Mouse (Mus musculus) lung, adult 2 months (tissue): Measurements from ENCODE around the gene Stxbp2. TPM values are rescaled to one million over a fixed set of nuclear protein-coding genes. Genes with fewer than 3 reads are reported as not detected.

ENCODE experiments used
- DNase-seq: peaks from one replicate; pipeline ENCODE4 v3.0.0; 2022
- H3K4me1 ChIP-seq: fragments of 200-500 bp; 2 replicates; pipeline ENCODE4 v1.6.1; 2011; ENCODE audit warnings: low read length; ENCODE audit not compliant: control insufficient read depth, insufficient read depth
- H3K4me3 ChIP-seq: fragments of 200-500 bp; replicated peaks from 2 replicates; pipeline ENCODE3; 2011; ENCODE audit warnings: low read depth, mild to moderate bottlenecking, control low read depth, low read length; ENCODE audit errors: extremely low read depth
- CTCF ChIP-seq: fragments of 200-500 bp; IDR thresholded peaks from 2 replicates; pipeline ENCODE4 v1.5.1; 2011; ENCODE audit warnings: mild to moderate bottlenecking, low read length, control low read depth; ENCODE audit not compliant: insufficient read depth
- POLR2A ChIP-seq: fragments of 200-500 bp; IDR thresholded peaks from 2 replicates; pipeline ENCODE4 v1.6.1; 2011; ENCODE audit warnings: low read depth, mild to moderate bottlenecking, control low read depth, low read length, borderline replicate concordance; ENCODE audit errors: extremely low read depth
- WGBS: fragments of 180-500 bp; shearing (Covaris S2); methylation state at CpG from one replicate; pipeline ENCODE4 v1.1.7; 2018; 5-methylcytosine and 5-hydroxymethylcytosine counted together
- polyA plus RNA-seq: library from polyadenylated mRNA; depleted of rRNA; stranded (reverse); fragments of >200 nt; gene quantifications from 2 replicates; pipeline ENCODE4 v1.2.3, GENCODE M21; 2012; rRNA removed

The Stxbp2 gene
- polyA plus RNA-seq, 1 experiment = 153 TPM

DNA sequence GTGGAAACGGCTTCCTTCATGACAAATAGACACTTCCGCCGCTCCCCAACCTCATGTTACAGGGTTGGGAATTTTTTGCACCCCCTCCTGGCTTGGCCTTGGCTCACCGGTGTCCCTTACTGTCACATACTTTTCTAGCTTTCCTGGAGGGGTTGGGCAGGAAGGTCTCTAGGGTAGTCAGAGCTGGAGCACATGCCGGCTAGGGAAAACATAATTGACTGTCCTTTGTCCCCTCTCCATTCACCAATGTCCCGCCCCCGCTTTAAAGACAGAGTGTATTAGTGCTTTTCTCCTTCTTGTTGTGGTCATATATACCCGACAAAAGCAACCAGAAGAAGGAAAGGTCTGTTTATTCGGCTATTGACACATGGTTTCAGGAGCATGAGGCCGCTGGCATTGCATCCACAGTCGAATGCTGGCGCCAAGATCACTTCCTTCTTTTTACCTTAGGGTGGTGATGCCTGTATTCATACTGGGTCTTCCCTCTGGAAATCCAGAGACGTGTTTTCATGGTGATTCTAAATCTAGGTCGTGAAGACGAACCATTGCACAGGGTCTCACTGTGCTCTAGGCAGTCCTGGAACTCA is 46.3 kb downstream of the Stxbp2 start:
- no peak for DNase-seq
- peak overlapping the region; percentile 92 for H3K4me3 ChIP-seq
- no peaks in the 10 kb centered on the region; the same call in 1 of the 2 replicates for H3K4me1 ChIP-seq
- no peak for TF ChIP-seq POLR2A
- no peak for TF ChIP-seq CTCF
- WGBS = under 1% methylated on average over 15 of the region's 15 CpGs

DNA sequence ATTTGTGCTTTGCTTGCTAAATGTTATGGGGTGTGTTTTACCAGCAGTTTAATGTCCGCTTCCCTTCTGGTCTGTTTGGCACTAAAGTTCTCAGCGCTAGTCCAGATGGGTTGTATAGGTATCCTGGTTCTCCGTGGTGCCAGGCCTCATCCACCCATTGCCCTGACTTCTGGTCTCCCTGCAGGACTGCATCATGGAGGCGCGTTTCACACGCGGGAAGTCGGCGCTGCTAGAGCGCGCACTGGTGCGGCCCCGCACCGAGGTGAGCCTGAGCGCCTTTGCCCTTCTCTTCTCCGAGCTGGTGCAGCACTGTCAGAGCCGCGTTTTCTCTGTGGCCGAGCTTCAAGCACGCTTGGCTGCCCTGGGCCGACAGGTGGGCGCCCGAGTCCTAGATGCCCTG is 48.1 kb downstream of the Stxbp2 start:
- Histone ChIP-seq H3K4me1 (no peaks in the 10 kb centered on the region), H3K4me3 (no peak overlapping the region)
- TF ChIP-seq CTCF (no peak), POLR2A (no peak)
- DNase-seq = no peak
- WGBS = 97% methylated on average over 23 of the region's 23 CpGs

DNA sequence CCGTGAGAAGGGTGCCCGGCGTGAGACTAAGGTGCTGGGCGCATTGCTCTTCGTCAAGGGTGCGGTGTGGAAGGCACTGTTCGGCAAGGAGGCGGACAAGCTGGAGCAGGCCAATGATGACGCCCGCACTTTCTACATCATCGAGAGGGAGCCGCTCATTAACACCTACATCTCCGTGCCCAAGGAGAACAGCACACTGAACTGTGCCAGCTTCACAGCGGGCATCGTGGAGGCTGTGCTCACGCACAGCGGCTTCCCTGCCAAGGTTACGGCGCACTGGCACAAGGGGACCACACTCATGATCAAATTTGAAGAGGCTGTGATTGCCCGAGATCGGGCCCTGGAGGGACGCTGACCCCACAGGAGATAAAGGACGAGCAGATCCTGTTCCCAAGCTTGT is 48.5 kb downstream of the Stxbp2 start:
- DNase-seq = no peak
- Histone ChIP-seq H3K4me3 (no peak overlapping the region), H3K4me1 (no peaks in the 10 kb centered on the region)
- WGBS = 95% methylated on average over 23 of the region's 23 CpGs
- no peak for TF ChIP-seq CTCF
- TF ChIP-seq POLR2A = no peak

GRCm38 (mm10) chr8:3679656-3680055 is 48.9 kb downstream of the Stxbp2 start:
- no peak for TF ChIP-seq POLR2A
- no peak for TF ChIP-seq CTCF
- H3K4me1 ChIP-seq = no peaks in the 10 kb centered on the region
- DNase-seq = no peak
- H3K4me3 ChIP-seq = no peak overlapping the region
- 68% methylated on average over 5 of the region's 5 CpGs for WGBS

DNA sequence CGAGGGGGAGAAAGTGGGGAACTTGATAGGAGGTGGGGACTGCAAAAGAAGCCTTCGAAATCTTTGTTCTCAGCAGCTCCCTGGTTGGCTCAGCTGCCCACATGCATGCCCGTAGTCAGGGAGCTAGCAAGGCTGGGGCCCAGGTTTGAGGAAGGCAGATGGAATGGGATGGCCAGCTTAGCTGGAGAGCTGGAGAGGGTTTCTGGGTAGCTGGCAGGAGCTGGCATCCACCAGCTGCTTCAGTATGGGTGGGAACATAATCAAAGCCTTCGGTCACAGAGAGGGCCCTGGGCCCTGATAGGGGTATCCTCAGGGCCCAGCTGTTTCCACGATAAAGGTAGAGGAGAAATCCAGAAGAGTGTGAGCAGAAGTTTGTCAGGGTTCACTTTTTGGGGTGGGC is 51.7 kb downstream of the Stxbp2 start:
- Histone ChIP-seq H3K4me3 (no peak overlapping the region), H3K4me1 (no peaks in the 10 kb centered on the region)
- 92% methylated on average over 5 of the region's 5 CpGs for WGBS
- TF ChIP-seq CTCF = no peak
- no peak for TF ChIP-seq POLR2A
- no peak for DNase-seq

DNA sequence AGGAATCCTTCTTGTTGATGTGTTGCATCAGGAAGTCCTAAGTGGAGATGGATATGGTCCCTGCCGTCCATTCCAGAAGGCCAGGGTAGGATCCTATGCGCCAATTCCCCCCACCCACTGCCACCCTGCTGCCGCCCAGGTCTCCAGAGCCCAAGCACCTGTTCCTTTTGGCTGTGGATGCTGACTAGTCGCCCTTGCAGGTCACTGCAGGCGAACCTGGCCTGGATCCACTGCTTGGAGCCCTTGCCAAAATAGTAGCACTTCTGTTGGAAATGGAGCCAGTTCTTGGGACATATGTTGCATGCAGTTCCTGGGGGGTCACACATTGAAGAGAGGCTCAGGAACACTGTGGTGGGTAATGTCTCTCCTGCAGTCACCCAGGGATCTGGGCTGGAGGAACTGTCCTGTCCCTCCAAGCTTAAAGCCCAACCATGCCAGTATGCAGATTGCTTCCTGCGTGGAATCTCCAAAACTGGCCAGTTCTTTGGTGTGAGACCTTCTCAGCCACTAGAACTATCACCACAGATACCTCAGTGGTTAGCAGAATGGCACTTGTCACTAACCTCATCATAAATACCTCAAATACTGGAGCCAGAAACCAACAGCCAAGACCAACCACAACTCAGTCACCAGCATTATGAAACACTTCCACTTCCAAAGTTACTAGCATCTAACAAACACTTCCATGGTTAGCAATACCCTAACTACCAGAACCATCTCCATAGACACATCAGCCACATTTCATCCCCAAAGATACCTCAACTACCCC is 52.8 kb downstream of the Stxbp2 start:
- 56% methylated on average over 6 of the region's 6 CpGs for WGBS
- Histone ChIP-seq H3K4me3 (no peak overlapping the region), H3K4me1 (no peaks in the 10 kb centered on the region)
- TF ChIP-seq POLR2A (no peak), CTCF (no peak)
- no peak for DNase-seq

- H3K4me1 ChIP-seq = no peaks in the 10 kb centered on the region
- H3K4me3 ChIP-seq = no peak overlapping the region
- TF ChIP-seq CTCF (no peak), POLR2A (no peak)
- DNase-seq = no peak
These were observed 53.8 kb downstream of the Stxbp2 start for GRCm38 (mm10) chr8:3684530-3684929.

DNA sequence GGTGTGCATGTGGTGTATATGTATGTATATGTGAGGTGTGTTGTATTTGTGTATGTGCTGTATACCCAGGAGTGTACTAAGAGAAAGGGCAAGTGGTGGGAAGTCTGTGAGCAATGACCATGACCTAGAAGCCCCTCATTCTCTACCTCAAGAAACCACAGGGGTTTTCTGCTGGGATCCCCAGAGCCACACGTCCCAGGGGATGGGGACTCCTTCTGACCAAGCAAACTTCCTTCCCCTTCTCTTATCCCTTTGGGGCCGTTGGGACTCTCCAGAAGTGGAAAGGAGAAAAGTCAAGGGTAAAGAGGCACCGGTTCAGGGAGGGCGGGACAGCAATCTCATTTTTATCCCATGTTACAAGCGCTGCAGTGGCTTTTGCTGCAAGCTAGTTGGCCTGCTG is 54.7 kb downstream of the Stxbp2 start:
- no peaks in the 10 kb centered on the region for H3K4me1 ChIP-seq
- H3K4me3 ChIP-seq = no peak overlapping the region
- TF ChIP-seq CTCF (no peak), POLR2A (no peak)
- no peak for DNase-seq
- 58% methylated on average over 5 of the region's 5 CpGs for WGBS

DNA sequence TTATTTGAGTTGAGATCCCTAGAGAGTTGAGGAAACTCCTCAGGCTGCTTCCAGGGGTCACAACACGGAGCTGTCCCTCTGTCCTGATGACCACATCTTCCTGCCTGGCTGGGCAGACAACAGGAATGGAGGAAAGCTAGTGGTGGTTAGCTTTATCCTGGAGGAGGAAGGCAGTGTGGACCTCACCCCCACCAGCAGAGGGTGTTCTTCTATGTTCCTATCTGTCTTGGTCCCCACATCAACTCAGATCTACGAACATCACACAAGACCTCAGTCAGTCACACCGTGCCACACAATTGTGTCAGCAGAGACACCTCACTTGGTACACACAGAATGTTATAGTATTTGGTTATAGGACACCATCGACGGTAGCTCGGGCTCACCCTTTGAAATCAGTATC is 56.8 kb downstream of the Stxbp2 start:
- H3K4me1 ChIP-seq = no peaks in the 10 kb centered on the region; the same call in 1 of the 2 replicates
- 62% methylated on average over 6 of the region's 6 CpGs for WGBS
- TF ChIP-seq CTCF (no peak), POLR2A (no peak)
- DNase-seq = no peak
- no peak overlapping the region for H3K4me3 ChIP-seq

DNA sequence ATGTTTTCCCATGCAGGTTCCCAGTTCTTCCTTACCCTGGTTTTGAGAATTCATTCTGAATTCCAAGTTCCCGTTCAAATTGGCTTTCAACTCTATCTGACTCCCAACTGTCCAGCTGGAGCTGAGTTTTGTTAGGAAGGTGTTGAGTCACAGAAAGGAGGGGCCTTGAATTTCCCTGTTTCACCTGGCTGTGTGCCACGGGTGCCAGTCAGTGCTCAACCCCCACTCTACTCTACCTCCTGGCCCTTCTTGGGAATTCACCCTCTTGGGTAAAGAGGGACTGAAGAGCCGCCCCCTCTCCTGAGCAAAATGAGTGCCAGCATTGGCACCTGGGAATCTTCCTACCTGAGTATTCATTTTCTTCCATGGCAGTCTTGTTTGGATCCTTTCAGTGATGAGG is 60.0 kb downstream of the Stxbp2 start:
- no peak for DNase-seq
- WGBS = 63% methylated on average over 3 of the region's 3 CpGs
- no peaks in the 10 kb centered on the region; the same call in 1 of the 2 replicates for H3K4me1 ChIP-seq
- no peak overlapping the region for H3K4me3 ChIP-seq
- TF ChIP-seq POLR2A (no peak), CTCF (no peak)

Other genes starting within 250 kb of the Stxbp2 start
- gene Arhgef18, start 237.9 kb upstream of the Stxbp2 start, polyA plus RNA-seq = 68.7 and 87.9 TPM in 2 replicates
- gene Pex11g, start 163.3 kb upstream of the Stxbp2 start, polyA plus RNA-seq = 7.6 and 7.7 TPM in 2 replicates
- gene Tex45, start 160.1 kb upstream of the Stxbp2 start, polyA plus RNA-seq = 0.14 and 0.24 TPM in 2 replicates
- 78.5 TPM in 2 replicates for gene Zfp358, start 137.8 kb upstream of the Stxbp2 start, polyA plus RNA-seq
- 286 and 410 TPM in 2 replicates for gene Mcoln1, start 130.5 kb upstream of the Stxbp2 start, polyA plus RNA-seq
- 75.7 and 88.1 TPM in 2 replicates for gene Pnpla6, start 115.6 kb upstream of the Stxbp2 start, polyA plus RNA-seq
- 0.88 TPM in 1 of 2 replicates, not detected in the other for gene C330021F23Rik, start 63.0 kb upstream of the Stxbp2 start, polyA plus RNA-seq
- 16.9 and 33.1 TPM in 2 replicates for gene Camsap3, start 43.7 kb upstream of the Stxbp2 start, polyA plus RNA-seq
- 59.0 and 66.6 TPM in 2 replicates for gene Xab2, start 9.6 kb upstream of the Stxbp2 start, polyA plus RNA-seq
- 3.7 and 10.0 TPM in 2 replicates for gene Pet100, start 9.4 kb upstream of the Stxbp2 start, polyA plus RNA-seq
- gene Pcp2, start 5.4 kb upstream of the Stxbp2 start, polyA plus RNA-seq = not detected in 2 replicates
- gene Retn, start 24.8 kb downstream of the Stxbp2 start, polyA plus RNA-seq = 6.2 and 10.8 TPM in 2 replicates
- 8.2 and 10.0 TPM in 2 replicates for gene Mcemp1, start 34.8 kb downstream of the Stxbp2 start, polyA plus RNA-seq
- 6.5 and 17.4 TPM in 2 replicates for gene Fcor, start 41.4 kb downstream of the Stxbp2 start, polyA plus RNA-seq
- 28.5 and 28.7 TPM in 2 replicates for gene Trappc5, start 45.3 kb downstream of the Stxbp2 start, polyA plus RNA-seq
- gene Fcer2a, start 63.2 kb downstream of the Stxbp2 start, polyA plus RNA-seq = 2.7 and 12.5 TPM in 2 replicates
- gene Clec4g, start 89.7 kb downstream of the Stxbp2 start, polyA plus RNA-seq = 0.55 and 1.1 TPM in 2 replicates
- gene Cd209a, start 118.0 kb downstream of the Stxbp2 start, polyA plus RNA-seq = 0.55 and 6.1 TPM in 2 replicates
- gene Cd209e, start 223.4 kb downstream of the Stxbp2 start, polyA plus RNA-seq = not detected in 2 replicates
- gene Cd209d, start 247.6 kb downstream of the Stxbp2 start, polyA plus RNA-seq = 0.52 and 0.55 TPM in 2 replicates